Mouse (Mus musculus): Measurements from ENCODE around the gene Nrf1.

Nrf1 gene

DNA sequence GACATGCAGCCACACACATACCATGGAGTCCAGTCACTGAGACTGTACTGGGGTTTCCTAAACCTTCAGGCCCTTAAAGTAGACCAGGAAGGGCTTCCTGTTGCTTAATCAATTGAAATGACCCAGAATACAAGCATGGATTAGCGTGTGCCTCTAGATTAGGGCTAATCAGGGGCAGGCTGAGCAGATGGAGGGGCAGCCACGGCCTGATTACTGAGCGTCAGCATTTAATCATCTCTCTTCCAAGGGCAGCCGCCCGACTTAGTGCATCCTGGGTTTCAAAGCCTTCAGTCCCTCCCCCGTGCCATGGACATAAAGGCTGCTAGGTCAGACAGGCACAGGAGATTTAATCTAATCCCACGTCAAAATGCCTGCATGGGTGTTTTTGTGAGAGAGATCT is 99.3 kb downstream of the Nrf1 start:
- no peak for DNase-seq (ENCODE audit: low read depth)

DNA sequence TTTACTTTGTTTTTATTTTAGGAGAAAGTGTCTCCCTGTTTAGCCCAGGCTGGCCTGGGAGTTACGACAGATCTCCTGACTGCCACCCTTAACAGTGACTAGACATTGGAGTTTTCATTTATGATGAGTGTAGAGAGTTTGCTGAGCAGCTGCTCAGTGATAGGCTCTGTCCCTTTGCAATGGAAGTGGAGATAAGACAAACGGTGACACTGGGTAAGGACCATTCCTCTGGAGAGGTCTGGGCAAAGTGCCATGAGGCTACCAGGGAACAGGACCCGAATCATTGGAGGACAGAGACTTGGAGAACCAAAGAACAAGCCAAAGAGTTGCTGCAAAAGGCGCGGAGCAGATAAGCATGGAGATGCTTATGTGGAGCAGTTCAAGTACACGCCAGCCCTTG is 100.0 kb downstream of the Nrf1 start:
- no peak for DNase-seq (ENCODE audit: low read depth)

DNA sequence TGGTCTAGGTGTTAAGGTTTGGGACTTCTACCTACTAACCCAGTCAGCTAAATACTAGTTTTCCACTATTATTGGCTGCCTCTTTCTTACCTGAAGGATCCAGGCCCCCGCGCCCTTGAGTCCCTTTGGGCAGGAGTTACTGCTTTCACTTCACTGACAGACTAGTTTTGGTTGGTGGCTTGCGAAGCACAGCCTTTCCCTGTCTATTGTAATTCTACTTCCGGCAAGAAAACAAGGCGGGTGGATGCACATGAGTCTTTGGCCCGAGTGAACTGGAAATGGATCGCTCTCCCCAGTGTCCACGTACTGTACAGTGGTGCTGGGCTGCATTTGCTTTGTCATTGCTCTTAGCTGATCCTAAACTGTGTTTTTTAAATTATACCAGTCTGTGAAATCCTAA is 102.7 kb downstream of the Nrf1 start:
- DNase-seq (ENCODE audit: low read depth): no peak

DNA sequence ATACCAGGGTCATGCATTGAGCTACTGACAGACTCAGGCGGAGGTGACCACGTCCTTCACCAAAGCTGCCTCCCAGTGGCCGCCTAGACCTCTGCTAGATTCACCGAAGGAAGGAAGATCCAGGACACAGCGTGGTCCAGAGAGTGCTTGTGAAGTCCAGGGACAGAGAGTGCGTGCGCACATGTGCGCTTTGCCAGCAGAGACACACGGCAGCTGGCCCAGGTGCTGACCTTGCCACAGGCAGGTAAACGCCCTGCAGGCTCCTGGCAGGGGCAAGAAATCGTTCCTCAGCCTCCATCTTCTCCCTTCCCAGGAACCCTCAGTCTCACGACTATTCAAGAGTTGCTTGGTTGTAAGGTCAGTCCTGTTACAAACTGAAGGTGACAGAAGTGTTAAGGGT is 104.4 kb downstream of the Nrf1 start:
- no peak for DNase-seq (ENCODE audit: low read depth)

DNA sequence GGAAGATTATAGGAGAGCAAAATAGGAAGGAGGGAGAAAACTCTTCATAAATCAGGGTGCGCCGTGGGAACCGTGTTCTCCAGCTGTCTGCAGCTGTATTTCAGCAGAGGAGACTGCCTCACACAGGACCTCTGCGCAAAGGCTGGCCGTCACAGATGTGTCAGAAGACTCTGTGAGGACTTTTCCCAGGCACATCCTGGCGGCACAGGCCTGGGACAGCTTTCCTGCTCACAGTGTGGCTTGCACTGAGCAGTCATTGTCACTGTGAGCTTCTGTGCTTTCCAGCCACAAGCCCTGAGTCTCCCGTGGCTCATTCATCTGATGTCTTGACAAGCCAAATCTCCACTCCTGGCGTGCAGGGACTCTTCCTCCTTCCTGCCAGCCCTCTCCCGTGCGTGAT is 104.9 kb downstream of the Nrf1 start:
- DNase-seq (ENCODE audit: low read depth): no peak

DNA sequence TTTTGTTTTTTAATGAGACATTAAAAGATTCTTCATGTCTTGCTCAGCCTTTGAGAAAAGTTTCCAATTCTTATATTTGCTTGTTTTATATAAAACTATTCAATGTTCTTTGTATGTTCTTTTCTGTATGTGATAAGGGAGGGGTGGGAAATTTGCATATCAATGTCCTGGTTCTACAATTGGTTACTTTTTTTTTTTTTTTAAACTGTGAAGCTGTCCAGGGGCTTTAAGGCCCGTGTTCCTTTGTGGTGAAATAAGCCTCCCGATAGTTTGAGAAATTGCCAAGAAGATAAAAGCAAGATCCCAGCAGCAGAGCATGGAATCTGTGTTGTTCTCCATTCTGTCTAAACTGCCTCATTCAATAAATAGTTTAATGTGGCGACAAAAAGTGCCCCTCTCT is 105.3 kb downstream of the Nrf1 start:
- DNase-seq (ENCODE audit: low read depth): no peak

DNA sequence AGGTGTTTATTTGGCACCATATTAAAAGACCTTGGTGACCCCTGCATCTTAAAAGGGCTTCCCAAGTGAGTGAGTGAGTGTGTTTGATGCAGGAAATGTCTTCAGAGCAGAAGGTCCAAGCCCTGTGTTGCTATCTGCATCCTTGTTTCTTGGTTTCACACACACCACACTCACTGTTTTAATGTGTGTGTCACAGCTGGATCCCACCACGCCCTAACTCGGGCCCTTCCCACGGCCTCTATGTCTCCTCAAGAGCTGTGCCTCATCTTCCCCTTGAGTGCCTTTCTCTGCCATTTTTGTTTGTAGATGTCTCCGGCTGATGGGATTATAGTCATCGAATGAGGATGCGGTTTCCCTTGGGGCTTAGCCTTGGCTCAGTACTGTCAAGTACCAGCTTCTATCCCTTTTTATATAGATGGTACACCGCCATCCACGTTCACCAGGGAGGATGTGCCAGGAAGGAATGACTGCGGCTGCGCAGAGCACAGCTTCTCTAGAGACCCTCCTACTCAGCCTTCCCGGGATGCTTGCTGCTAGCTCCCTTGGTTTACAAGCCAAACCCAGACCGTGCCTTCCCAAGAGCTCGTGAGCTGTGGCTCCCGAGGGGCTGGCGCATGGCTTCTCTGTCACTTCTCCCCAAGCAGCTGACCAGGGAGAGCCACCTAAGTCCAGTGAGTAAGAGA is 106.1 kb downstream of the Nrf1 start:
- DNase-seq (ENCODE audit: low read depth): no peak

DNA sequence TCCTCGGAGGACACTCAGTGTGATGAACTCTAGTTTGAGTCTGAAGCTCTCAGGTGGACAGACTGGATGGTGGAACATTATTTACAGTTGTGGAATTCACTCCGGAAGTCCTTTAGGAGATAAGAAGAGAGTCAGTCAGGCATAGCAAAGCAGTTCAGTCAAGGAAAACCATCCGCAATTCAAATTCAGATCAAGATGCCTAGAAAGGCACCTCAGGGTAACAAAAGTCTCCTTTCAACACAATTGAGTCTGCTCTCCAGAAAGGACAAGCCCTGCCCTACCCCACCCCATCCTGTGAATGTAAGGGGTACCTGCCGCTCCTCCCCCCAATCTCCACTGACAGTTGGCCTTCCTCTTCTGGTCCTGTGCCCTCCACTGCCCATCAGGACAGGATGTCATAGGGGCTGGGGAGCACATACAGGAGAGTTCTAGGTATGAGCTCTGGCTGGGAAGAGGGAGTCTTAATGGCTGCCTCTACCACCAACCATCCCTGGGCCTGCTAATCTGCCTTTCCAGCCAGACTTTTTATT is 111.8 kb downstream of the Nrf1 start:
- DNase-seq (ENCODE audit: low read depth): no peak

DNA sequence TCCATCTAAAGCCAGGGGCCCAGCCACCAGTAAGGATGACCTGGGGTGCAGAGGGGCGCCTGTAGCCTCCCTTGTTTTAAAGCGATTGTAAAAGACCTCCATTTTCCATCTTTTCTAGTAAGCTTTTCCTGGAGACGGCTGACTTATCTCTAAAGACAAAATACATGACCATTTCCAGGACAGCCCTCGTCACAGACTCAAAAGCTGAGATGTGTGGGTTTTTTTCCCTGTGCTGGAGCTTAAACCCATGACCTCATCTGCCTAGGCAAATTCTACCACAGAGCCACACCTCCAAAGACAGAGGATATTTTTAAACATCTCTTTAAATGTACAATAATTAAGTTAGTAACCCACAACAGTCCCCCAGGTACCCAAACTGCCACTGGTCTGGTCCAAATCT is 112.6 kb downstream of the Nrf1 start:
- DNase-seq (ENCODE audit: low read depth): no peak

DNA sequence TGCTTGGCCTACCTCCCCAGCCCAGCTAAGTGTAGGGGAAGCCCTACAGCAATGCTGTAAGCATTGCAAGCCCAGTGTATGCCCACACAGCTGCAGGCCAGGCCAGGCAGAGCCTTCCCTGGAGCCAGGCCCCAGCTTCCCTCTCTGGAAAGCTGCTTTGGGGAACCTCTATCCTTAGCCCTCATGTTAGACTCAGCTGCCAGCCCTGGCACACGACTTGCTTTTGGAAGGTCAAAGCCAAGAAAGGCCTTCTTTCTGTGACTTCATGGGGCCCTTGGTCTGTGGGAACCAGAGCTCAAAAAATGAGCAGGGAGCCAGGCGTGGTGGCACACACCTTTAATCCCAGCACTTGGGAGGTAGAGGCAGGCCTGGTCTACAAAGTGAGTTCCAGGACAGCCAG is 113.8 kb downstream of the Nrf1 start:
- no peak for DNase-seq (ENCODE audit: low read depth)

DNA sequence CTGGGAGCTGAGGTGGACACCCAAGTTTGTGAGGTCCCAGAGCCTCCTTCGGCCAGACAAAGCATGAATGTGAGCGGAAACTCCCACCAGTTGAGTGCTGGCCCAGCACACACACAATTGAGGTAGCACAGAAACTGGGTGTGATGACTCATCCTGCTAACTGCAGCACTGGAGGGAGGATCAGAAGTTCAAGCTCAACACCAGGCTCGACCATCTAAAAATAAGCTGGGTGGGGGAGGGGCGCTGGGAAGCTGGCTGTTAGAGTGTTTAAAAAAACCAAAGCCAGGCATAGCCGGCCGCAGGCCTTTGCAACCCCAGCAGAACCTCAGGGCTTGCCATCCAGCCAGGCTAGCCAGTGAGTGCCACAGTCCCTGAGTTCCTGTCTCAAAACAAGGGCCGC is 114.3 kb downstream of the Nrf1 start:
- DNase-seq (ENCODE audit: low read depth): peak; percentile 34

DNA sequence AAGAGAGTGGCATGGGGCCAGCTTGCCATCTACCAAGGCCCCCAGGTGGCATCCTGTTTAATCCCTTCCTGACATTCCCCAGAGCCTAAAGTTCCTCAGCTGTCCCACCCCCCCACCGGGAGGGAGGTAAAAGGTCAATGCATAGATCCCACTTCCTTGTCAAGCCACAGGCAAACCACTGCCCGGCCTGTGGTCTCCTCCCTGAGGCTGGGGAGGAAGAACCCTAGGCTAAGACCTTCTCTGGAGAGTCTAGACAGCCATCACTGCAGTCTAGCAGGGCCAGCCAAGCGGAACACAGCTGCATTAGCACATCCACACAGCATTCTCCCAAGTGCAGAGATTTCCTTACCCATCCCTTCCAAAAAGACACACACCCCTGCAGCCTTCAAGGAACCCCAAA is 118.6 kb downstream of the Nrf1 start:
- no peak for DNase-seq (ENCODE audit: low read depth)

DNA sequence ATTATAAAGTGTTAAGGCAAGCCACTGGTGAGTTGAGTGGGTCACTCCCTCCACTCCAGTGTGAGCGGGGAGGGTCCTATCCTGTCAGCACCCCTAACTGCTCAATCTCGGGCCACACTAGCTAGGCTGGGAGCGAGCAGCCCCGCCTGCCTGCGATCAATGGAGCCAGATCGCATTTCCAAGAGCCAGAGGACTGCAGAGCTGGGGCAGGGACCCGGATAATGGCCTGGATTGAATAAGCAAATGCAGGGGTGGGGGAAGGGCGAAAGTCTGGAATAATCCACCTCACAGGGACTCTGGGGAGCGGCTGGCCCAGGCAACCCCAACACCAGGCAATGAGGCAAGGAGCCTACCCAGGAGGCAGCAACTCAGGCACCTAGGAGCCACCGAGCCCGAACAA is 119.4 kb downstream of the Nrf1 start:
- DNase-seq (ENCODE audit: low read depth): no peak

DNA sequence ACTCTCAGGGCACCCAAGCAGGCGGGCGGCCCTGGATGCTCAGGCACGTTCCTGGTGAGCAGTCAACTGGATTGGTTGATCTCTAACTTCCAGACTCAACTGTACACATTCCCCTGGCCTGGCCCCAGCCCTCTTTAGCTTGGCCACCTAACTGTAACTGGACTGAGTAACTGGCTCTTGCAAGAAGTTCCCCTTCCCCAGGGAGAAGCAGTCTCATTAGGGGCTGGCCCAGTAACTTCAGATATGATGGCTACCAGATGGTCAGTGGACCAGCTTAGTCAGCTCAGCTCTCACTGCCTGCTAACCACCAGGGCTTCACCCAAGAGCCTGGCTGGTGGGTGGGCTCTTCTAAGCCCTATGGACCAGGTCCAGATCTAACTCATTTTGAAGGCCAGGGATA is 120.5 kb downstream of the Nrf1 start:
- DNase-seq (ENCODE audit: low read depth): no peak

DNA sequence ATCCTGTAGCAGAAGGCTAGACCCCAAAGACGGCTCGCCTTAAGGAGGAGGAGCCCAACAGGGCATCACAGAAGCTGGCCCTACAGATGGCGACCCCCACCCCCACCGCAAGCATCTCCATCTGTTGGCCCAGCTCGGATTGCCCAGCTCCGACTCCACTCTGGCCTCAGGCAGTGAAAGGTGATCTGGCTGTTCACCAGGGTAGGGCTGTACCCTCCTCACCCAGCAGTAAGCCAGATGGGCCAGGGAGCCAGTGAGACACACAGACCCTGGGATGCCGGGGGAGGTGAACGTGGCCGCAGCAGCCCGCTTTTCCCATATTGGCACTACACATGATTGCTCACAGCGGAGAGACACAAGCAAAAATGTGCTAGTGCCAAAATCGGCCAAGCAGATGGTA is 121.4 kb downstream of the Nrf1 start:
- no peak for DNase-seq (ENCODE audit: low read depth)

DNA sequence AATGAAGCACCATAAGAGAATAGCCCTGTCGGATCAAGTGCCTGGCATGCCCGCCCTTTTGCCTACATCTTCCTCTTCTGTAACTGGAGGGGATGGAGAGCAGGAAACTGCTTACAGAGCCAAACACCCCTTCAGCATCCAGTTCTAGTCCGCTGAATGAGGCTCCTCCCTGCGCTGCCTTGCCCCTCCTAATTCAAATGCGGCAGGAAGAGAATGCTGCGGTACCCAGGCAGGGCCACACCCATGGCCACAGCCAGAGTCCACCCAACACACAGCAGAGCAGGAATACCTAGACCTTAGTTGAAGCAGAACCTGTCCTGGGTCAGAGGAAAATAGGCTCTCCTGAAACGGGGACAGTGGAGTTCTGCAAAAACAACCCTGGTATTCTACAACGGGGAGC is 123.4 kb downstream of the Nrf1 start:
- no peak for DNase-seq (ENCODE audit: low read depth)

DNA sequence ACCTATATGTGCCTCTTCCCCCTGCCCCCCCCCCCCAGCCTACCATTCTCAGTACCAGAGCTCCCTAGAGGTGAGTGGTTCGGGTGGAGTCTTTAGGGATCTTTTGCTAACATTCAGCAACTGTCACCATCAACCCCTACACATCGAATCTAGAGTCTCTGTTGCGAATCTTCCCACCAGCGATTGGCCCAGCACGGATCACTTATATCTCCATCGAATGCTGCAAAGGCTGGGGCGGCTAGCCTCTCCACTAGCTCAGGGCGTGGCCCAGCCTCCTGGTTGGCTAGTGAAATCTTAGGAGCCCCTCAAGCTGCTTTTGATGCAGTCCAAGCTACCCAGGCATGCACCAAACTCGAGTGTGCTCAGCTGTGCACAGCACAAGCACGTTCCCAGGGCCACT is 124.2 kb downstream of the Nrf1 start:
- no peak for DNase-seq (ENCODE audit: low read depth)

DNA sequence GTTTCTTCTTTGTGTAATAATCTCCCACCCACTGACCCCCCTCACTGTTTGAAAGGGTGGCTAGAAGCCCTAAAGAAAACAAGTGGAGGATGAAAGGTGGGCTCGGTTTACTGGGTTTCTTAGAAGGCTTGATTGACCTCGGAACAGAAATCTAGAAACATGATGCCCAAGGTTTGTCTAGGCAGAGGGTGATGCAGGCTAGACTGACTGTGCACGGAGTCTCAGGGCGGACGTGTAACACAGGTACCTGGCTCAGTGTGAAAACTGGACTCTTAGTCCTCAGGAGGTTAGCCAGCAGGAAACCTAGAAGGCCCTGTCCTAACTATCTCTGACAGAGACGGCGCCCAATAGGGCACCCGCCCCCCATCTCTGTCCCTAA is 124.6 kb downstream of the Nrf1 start:
- no peak for DNase-seq (ENCODE audit: low read depth)

DNA sequence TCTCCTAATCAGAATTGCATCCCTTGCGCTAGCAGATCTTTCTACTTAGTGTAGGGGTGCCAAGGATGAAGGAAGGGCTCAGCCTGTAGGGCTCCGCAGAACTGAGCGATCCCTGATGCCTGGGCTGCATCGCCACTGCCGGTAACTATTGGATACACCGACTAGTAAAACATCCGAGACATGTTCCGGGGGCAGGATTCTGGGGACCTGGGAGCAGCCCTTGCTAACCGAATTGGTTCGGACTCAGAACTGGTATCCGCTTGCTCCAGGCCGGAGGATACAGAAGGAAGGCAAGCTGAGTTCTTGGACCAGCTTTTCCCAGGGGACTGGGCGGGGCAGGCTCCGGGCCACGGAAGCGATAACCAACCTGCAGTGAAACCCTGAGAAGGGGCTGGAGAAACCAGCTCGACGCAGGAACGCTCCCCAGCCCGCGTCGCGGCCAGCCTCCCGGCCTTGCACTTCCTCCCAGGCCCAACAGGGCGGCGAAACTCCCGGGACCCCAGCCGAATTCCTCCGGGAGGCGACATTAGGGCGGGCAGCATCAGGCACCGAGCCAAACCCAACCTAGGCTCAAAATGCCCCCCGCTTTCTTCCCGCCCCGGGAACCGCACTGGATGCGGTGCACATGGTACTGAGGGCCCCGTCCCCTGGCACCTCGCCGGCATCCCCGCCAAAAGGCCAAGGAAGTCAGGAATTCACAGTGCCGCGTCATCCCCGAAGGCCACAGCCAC is 125.2 kb downstream of the Nrf1 start:
- DNase-seq (ENCODE audit: low read depth): no peak

DNA sequence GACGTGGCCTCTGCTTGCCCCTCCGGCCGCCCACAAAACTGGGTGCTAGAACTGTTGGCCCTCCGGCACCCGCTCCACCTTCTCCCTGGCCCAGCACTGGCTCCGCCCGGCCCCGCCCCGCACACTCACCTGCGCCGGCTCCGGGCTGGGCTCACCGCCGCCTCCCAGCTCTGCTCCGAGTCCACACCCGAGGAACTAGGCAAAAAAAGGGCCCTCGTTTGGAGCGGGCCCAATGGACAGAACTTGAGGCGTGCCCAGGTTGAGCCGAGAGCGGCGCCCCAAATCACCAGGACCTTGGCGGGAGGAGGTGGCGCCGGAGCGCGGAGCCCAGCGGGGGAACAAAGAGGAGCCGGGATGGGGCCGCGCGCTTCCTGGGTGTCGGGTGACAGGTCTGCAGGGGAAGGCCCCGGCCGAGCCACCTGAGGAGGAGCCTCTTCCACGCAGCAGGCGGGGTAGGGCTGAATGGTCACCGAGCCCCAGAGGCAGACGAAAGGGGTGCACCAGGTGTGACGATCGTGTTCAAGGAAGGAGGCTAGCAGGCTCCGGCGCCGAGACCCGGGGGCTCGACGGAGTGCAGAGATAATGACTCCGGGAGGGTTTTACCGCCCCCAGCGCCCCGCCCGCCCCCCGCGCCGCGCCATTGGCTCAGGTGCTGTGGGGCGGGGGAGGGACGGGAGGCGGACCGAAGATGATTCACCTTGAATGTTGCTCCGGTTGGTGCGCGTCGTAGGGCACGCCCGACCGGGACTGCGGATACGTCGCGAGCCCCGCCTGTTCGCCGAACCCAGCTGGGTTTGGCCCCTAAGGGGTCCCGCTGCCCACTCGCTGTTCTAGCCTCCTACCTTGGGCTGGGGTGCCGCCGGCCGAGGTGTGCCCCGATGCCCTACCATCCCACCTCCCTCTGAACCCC is 126.0 kb downstream of the Nrf1 start:
- DNase-seq (ENCODE audit: low read depth): no peak

DNA sequence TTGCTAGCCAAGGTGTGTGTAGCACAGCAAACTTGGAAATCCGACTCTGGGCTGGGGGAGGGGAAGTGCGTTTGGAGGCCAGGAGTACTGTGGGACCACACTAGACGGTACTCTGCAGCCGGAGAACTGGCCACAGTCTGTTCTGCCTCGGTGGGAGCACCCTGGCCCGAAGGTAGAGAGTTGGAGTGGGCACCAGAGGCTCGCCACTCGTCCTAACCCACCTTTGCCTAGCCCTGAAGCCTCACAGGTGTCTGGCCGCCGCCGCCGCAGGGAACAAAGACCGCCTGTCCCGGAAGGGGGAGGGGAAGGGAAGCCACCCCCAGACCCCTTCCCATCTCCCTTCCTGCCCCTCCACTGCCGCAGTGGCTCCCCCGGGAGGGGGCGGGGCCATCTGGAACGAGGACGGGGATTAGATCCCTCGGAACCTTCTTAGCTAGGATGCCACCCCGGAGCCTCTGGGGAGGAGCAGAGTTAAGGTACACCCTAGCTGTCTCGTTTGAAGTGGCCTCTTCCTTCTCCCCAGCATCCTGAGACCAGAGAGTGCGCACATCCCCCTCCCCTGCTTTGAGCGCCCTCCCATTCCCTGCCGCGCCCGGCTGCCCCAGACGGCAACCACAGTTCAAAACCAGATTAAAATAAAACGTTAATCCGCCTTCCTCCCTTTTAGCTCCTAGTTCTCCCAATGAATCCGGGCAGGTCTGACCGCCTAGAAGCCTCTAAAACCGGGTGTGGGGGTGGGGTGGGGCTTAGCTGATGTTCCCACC is 126.9 kb downstream of the Nrf1 start:
- DNase-seq (ENCODE audit: low read depth): no peak
